ENCODE assay signal across 8 mouse cellular contexts in the genomic region with DNA sequence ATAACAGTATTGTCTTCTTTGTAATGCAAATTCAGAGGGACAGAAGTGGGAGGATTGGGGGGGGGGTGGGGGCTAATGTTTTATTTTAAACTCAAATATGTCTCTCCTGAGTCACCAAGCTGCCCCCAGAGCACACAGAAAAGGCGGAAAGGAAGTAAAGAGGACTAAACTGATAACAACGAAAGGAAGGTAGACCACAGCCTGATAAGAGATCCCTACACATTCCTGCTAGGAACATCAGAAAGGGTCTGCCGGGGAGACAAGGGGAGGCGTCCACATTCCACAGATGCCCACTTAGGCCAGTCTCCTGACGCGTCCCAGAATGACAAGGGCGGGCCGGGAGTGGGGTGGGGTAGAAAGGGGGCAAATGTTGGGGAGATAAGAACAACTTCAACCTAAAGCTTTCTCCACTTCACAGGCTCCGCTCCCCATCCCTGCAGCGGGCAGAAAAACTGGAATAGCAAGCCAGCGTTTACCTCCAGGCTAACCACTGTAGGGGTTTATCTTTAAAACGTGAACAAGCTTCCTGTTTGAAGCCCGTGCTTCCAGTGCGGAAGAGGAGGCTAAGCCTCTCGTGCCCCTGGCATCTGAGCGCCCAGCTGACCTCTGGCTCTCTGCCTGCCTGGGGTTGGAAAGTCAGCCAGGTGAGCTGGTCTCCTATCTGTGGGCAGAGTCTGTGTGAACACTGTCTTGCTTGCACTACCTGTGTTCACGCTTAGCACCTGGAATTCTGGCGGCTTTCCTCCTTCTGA.
DNase-seq lines count a peak whose midpoint lies in the region; ATAC-seq and TF ChIP-seq lines count a peak whose summit lies in the region.

No protein-coding gene starts in this region.

- peak overlapping the region; percentile 49 for H3K4me2 ChIP-seq in limb, embryonic 12.5 days
- H3K4me2 ChIP-seq in midbrain, embryonic 11.5 days: peak overlapping the region; percentile 10; the same call in 1 of the 2 replicates

- DNase-seq in heart, adult 2 months: peak; percentile 32 to 36
- DNase-seq in heart, postnatal 25 days (ENCODE audit: low spot score): no peak
- DNase-seq in midbrain, embryonic 11.5 days (ENCODE audit: low spot score, missing footprints): peak; percentile 86
- DNase-seq in urinary bladder, adult 2 months (ENCODE audit: low spot score): peak; percentile 24
- no peak for DNase-seq in spleen, adult 12 weeks (ENCODE audit: low spot score)
- no peak for DNase-seq in left cerebral cortex, postnatal 25 days (ENCODE audit: low spot score in 2 of 2)

- no peak for TF ChIP-seq CTCF in heart, adult 2 months (IDR thresholded peaks at IDR 0.05)

- H3K4me3 ChIP-seq in heart, adult 2 months: no peak overlapping the region
- H3K4me3 ChIP-seq in limb, embryonic 12.5 days (replicated peaks): no peak overlapping the region
- no peak overlapping the region for H3K4me3 ChIP-seq in midbrain, embryonic 11.5 days (ENCODE audit: low read depth, low read length)

- no peaks in the 10 kb centered on the region for H3K36me3 ChIP-seq in heart, adult 2 months (ENCODE audit: control insufficient read depth, insufficient read depth, low read length)
- no peaks in the 10 kb centered on the region for H3K36me3 ChIP-seq in limb, embryonic 12.5 days
- H3K36me3 ChIP-seq in midbrain, embryonic 11.5 days (ENCODE audit: control insufficient read depth, insufficient read depth, low read length): no peaks in the 10 kb centered on the region

- 14% methylated on average over 18 of the region's 18 CpGs for WGBS in heart, adult 2 months
- 14% methylated on average over 18 of the region's 18 CpGs for WGBS in limb, embryonic 12.5 days
- WGBS in midbrain, embryonic 11.5 days: 25% methylated on average over 18 of the region's 18 CpGs

- H3K9ac ChIP-seq in heart, adult 2 months (ENCODE audit: low read depth, low read length): no peak overlapping the region
- peak overlapping the region; percentile 42; the same call in 1 of the 2 replicates for H3K9ac ChIP-seq in limb, embryonic 12.5 days (replicated peaks)
- H3K9ac ChIP-seq in midbrain, embryonic 11.5 days (ENCODE audit: low read length): no peak overlapping the region

- intact Hi-C loops in heart, adult 2 months (cut with DNase I): no loop called here
- intact Hi-C loops in heart, postnatal 25 days (cut with DNase I): no loop called here
- intact Hi-C loops in left cerebral cortex, postnatal 25 days (cut with DNase I): no loop called here

- no peak overlapping the region for H3K27ac ChIP-seq in heart, adult 2 months
- H3K27ac ChIP-seq in limb, embryonic 12.5 days: no peak overlapping the region
- H3K27ac ChIP-seq in midbrain, embryonic 11.5 days (ENCODE audit: low read depth, low read length): no peak overlapping the region

- ATAC-seq in hematopoietic stem cell, adult 5-6 weeks (replicated peaks in 1 of 2; ENCODE audit: insufficient read depth in 1 of 2, low FRiP score in 2 of 2, low TSS enrichment in 1 of 2, low read depth in 1 of 2, poor library complexity in 2 of 2, severe bottlenecking in 2 of 2): peak; percentile 62 to 76; a peak in 2 of 4 replicates
- no peak; the same call in 1 of the 2 replicates for ATAC-seq in limb, embryonic 12.5 days (ENCODE audit: insufficient number of reproducible peaks, insufficient read depth, low FRiP score, low TSS enrichment, low read depth)
- ATAC-seq in midbrain, embryonic 11.5 days (ENCODE audit: low FRiP score): peak; percentile 44; the same call in 1 of the 2 replicates

- no peaks in the 10 kb centered on the region for H3K4me1 ChIP-seq in heart, adult 2 months (ENCODE audit: control insufficient read depth, insufficient read depth, low read length)
- peaks cover 34% of the 10 kb centered on the region for H3K4me1 ChIP-seq in limb, embryonic 12.5 days (replicated peaks)
- no peaks in the 10 kb centered on the region for H3K4me1 ChIP-seq in midbrain, embryonic 11.5 days (ENCODE audit: control insufficient read depth, insufficient read depth, low read length)

- H3K9me3 ChIP-seq in limb, embryonic 12.5 days: no peaks in the 10 kb centered on the region
- H3K9me3 ChIP-seq in midbrain, embryonic 11.5 days (ENCODE audit: control insufficient read depth, low read length): no peaks in the 10 kb centered on the region

- H3K79me2 ChIP-seq in heart, adult 2 months (replicated peaks; ENCODE audit: control insufficient read depth, insufficient read depth, low read length): no peaks in the 10 kb centered on the region

- no peak for TF ChIP-seq EP300 in heart, adult 2 months (IDR thresholded peaks at IDR 0.05; ENCODE audit: insufficient read depth, low read depth, low read length)

- no peak for TF ChIP-seq POLR2A in heart, adult 2 months (IDR thresholded peaks at IDR 0.05; ENCODE audit: insufficient read depth, low read depth, low read length)

- no peaks in the 10 kb centered on the region for H3K27me3 ChIP-seq in heart, adult 2 months (ENCODE audit: control insufficient read depth, insufficient read depth, low read length)
- H3K27me3 ChIP-seq in limb, embryonic 12.5 days: no peaks in the 10 kb centered on the region
- H3K27me3 ChIP-seq in midbrain, embryonic 11.5 days (ENCODE audit: control insufficient read depth, insufficient read depth, low read length): no peaks in the 10 kb centered on the region

Comparison
In these comparisons a context has a peak if more than half of its experiments do, and no peak if none do; other contexts are left out.
1. DNase-seq: peak in heart, adult 2 months (2 of 2), midbrain, embryonic 11.5 days (single experiment) and urinary bladder, adult 2 months (single experiment); none in heart, postnatal 25 days (single experiment), spleen, adult 12 weeks (single experiment) and left cerebral cortex, postnatal 25 days (0 of 2).